Mouse (Mus musculus) G1E (cell line): Measurements from ENCODE around the gene Msx3. TPM values are rescaled to one million over a fixed set of nuclear protein-coding genes. Genes with fewer than 3 reads are reported as not detected.

Experiments used
- ATAC-seq: 2 replicates; pipeline ENCODE4 v1.8.0; 2016; ENCODE audit warnings: mild to moderate bottlenecking; ENCODE audit not compliant: insufficient number of reproducible peaks, poor library complexity, low FRiP score, severe bottlenecking; ENCODE audit errors: extremely low read depth
- DNase-seq: peaks from one replicate; pipeline ENCODE4 v3.0.0; 2012; ENCODE audit warnings: low spot score
- H3K27me3 ChIP-seq: 2 replicates; pipeline ENCODE4 v1.6.1; 2012; ENCODE audit warnings: mild to moderate bottlenecking, low read length, inconsistent platforms; ENCODE audit not compliant: insufficient read depth
- H3K36me3 ChIP-seq: replicated peaks from 2 replicates; pipeline ENCODE3; 2012; ENCODE audit warnings: mild to moderate bottlenecking, inconsistent platforms
- H3K4me1 ChIP-seq: 2 replicates; pipeline ENCODE4 v1.6.1; 2012; ENCODE audit warnings: low read depth, low read length, inconsistent platforms, mixed read lengths; ENCODE audit not compliant: insufficient read depth
- H3K4me3 ChIP-seq: 2 replicates; pipeline ENCODE4 v1.5.1; 2012; ENCODE audit warnings: low read depth, mild to moderate bottlenecking, inconsistent platforms, low read length, moderate library complexity, mixed read lengths
- H3K9me3 ChIP-seq: replicated peaks from 2 replicates; pipeline ENCODE4 v1.6.1; 2012; ENCODE audit warnings: inconsistent platforms
- CTCF ChIP-seq: IDR thresholded peaks from 2 replicates; pipeline ENCODE4 v1.5.1; 2012; ENCODE audit warnings: low read depth, low read length, inconsistent platforms, mixed read lengths
- GATA1 ChIP-seq: IDR thresholded peaks from 2 replicates; pipeline ENCODE4 v1.6.1; 2012; ENCODE audit warnings: borderline replicate concordance, low read length, inconsistent platforms, mixed read lengths
- GATA2 ChIP-seq: IDR thresholded peaks from 2 replicates; pipeline ENCODE4 v1.6.1; 2012; ENCODE audit warnings: low read depth, low read length, inconsistent platforms, borderline replicate concordance
- POLR2AphosphoS5 ChIP-seq: IDR thresholded peaks from 2 replicates; pipeline ENCODE4 v1.6.1; 2012; ENCODE audit warnings: low read depth, low read length, inconsistent platforms; ENCODE audit not compliant: insufficient replicate concordance
- TAL1 ChIP-seq: conservative IDR thresholded peaks from 2 replicates; pipeline ENCODE4 v1.6.1; 2012; ENCODE audit warnings: low read depth, low read length, inconsistent platforms, mixed read lengths
- polyA plus RNA-seq: library from polyadenylated mRNA; stranded (reverse); fragments of >175 nt; gene quantifications from 2 replicates; pipeline ENCODE4 v1.2.3, GENCODE M21; 2012
- total RNA-seq, 2 experiments: library from RNA; stranded (forward) in 1 of 2; stranded (reverse) in 1 of 2; fragments of 200-1000 nt in 1 of 2; fragments of >200 nt in 1 of 2; fragmentation: Nextera tagmentation in 1 of 2; gene quantifications; 2 replicates each; pipeline ENCODE4 v1.2.3; 2014 to 2017

The Msx3 gene
- total and polyA plus RNA-seq, 3 experiments: 0.11 TPM; not detected in 2

DNA sequence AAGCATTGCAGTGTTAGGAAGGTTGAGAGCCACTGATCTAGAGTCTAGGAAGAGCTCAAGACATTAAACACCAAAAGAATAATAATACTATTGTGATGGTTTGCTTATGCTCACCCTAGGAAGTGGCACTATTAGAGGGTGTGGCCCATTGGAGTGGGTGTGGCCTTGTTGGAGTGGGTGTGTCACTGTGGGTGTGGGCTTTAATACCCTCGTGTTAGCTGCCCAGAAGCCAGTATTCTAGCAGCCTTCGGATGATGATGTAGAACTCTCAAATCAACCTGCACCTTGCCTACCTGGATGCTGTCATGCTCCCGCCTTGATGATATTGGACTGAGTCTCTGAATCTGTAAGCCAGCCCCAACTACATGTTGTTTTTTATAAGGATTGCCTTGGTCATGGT is 6.2 kb downstream of the Msx3 start:
- Histone ChIP-seq H3K9me3 (no peaks in the 10 kb centered on the region), H3K4me1 (peaks cover 6% of the 10 kb centered on the region; the same call in 1 of the 2 replicates), H3K4me3 (no peak overlapping the region), H3K36me3 (peaks cover 36% of the 10 kb centered on the region), H3K27me3 (peaks cover 19% of the 10 kb centered on the region; the same call in 1 of the 2 replicates)
- DNase-seq (no peak), ATAC-seq (no peak)
- TF ChIP-seq POLR2AphosphoS5 (no peak), CTCF (no peak), TAL1 (no peak), GATA2 (no peak), GATA1 (no peak)

DNA sequence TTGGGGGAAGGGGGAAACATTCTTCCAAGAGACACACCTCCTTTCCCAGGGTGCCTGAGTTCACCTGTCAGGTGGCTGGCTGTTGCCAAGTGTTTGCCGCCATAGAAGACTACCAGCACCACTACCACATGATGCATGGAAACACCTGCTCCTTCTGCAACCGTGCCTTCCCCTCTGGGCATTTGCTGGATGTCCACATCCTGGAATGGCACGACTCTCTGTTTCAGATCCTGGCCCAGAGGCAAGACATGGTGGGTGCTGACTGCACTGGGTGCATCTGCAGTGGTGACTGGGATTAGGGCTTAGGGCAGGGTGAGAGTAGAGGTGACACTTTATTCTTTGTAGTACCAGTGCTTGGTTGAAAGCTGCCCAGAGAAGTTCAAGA is 11.7 kb downstream of the Msx3 start:
- no peaks in the 10 kb centered on the region for H3K9me3 ChIP-seq
- TF ChIP-seq GATA1: no peak
- TF ChIP-seq TAL1: no peak
- TF ChIP-seq POLR2AphosphoS5: no peak
- no peak for TF ChIP-seq CTCF
- TF ChIP-seq GATA2: no peak
- ATAC-seq (no peak), DNase-seq (no peak)
- H3K4me3 ChIP-seq: peak overlapping the region; percentile 95
- H3K4me1 ChIP-seq: peaks cover 29% of the 10 kb centered on the region
- H3K27me3 ChIP-seq: no peaks in the 10 kb centered on the region
- peaks cover 71% of the 10 kb centered on the region for H3K36me3 ChIP-seq

DNA sequence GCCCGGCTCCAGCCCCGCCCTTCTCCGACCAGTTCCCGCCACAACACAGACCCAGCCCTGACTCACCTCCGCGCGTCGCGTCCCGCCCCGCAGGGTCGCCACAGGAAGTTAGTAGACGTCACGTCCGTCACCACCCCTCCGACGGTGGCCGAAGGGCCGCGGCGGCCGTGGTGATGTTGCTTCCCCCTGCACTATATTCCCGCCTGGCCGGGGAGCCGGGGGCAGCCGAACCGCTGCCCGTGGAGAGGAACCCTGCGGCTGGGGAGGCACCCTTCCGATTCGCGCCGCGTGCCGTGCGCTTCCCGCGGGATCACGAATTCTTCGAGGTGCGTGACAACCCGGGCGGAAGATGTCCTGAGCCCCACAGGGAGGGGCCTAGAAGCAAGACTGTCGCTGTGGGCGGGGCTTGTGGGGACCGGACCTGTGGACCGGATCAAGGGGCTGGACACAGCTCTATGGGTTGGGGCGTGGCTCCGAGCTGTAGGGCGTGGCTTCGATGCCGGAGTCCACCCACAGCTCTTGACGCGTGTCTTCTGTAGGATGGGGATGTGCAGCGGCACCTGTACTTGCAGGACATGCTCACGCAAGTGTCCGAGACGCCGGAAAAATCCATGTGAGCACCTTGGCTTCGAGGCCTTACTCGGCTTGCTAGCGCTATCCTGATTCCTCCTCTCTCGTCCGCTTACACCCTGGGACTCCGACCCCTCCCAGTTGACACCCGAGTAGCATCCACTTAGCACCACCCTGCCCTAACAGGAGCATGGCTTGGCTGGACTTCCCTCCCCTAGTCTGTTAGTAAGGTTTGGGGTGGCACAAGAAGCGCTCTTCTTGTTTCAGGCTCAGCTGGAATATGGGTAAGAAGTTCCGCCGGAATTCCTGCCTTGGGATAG is 12.4 kb downstream of the Msx3 start, which contains the start of the genes Zfp511 and Tubgcp2:
Gene Zfp511, plus strand, starts transcription at position 111 of the 890 bp plus-strand sequence.
Gene Tubgcp2, minus strand, starts transcription at position 389 of the 890 bp plus-strand sequence.
- DNase-seq (peak; percentile 94), ATAC-seq (peak; percentile 93)
- no peak for TF ChIP-seq CTCF
- TF ChIP-seq GATA1: no peak
- no peak for TF ChIP-seq POLR2AphosphoS5
- TF ChIP-seq GATA2: no peak
- no peak for TF ChIP-seq TAL1
- Histone ChIP-seq H3K4me3 (peak within 1 kb of the TSS; percentile 95), H3K4me1 (peaks cover 29% of the 10 kb centered on the region), H3K36me3 (peaks cover 78% of the 10 kb centered on the region), H3K27me3 (no peaks in the 10 kb centered on the region), H3K9me3 (no peaks in the 10 kb centered on the region)

GRCm38 (mm10) chr7:140035456-140035855 is 13.4 kb downstream of the Msx3 start:
- no peaks in the 10 kb centered on the region for H3K9me3 ChIP-seq
- DNase-seq: peak; percentile 18
- peaks cover 80% of the 10 kb centered on the region for H3K36me3 ChIP-seq
- H3K4me3 ChIP-seq: peak overlapping the region; percentile 95
- H3K27me3 ChIP-seq: no peaks in the 10 kb centered on the region
- peaks cover 29% of the 10 kb centered on the region for H3K4me1 ChIP-seq
- no peak for ATAC-seq
- TF ChIP-seq CTCF (no peak), GATA2 (no peak), POLR2AphosphoS5 (no peak), TAL1 (no peak), GATA1 (no peak)

DNA sequence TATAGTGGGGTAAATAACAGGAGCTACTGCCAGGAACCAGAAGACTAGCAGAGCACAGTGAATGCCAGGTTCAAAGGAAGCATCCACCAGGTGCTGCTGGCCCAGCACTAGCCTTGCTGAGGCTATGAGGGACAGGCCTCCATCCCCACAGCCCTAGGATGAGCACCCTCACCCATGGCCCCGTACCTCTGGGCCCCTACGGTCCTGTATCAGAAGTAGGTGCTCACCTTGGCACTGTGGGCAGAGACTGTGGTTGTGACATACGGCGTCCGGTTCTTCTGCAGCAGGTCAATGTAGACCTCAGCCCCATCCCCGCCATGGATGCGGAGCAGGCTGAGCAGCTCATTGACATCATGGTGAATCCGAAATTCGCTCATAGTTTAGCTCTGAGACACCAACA is 15.5 kb downstream of the Msx3 start:
- Histone ChIP-seq H3K36me3 (peaks cover 80% of the 10 kb centered on the region), H3K9me3 (peaks cover 18% of the 10 kb centered on the region), H3K27me3 (no peaks in the 10 kb centered on the region), H3K4me1 (peaks cover 29% of the 10 kb centered on the region), H3K4me3 (no peak overlapping the region)
- TF ChIP-seq TAL1 (no peak), CTCF (no peak), GATA2 (no peak), GATA1 (no peak)
- DNase-seq (no peak), ATAC-seq (no peak)

GRCm38 (mm10) chr7:140032366-140032765 is 16.5 kb downstream of the Msx3 start:
- no peak overlapping the region for H3K4me3 ChIP-seq
- TF ChIP-seq GATA2 (no peak), TAL1 (no peak), POLR2AphosphoS5 (no peak), CTCF (no peak), GATA1 (no peak)
- H3K4me1 ChIP-seq: peaks cover 25% of the 10 kb centered on the region
- DNase-seq (no peak), ATAC-seq (no peak)
- no peaks in the 10 kb centered on the region for H3K27me3 ChIP-seq
- H3K36me3 ChIP-seq: peaks cover 75% of the 10 kb centered on the region
- H3K9me3 ChIP-seq: peaks cover 25% of the 10 kb centered on the region

- H3K27me3 ChIP-seq: no peaks in the 10 kb centered on the region
- ATAC-seq: no peak
- no peak overlapping the region for H3K4me3 ChIP-seq
- peaks cover 71% of the 10 kb centered on the region for H3K36me3 ChIP-seq
- peaks cover 25% of the 10 kb centered on the region for H3K9me3 ChIP-seq
- no peak for DNase-seq
- TF ChIP-seq CTCF: no peak
- TF ChIP-seq GATA1: no peak
- TF ChIP-seq POLR2AphosphoS5: no peak
- peaks cover 20% of the 10 kb centered on the region for H3K4me1 ChIP-seq
Measured at GRCm38 (mm10) chr7:140031771-140032170, 17.1 kb downstream of the Msx3 start.
